Mouse (Mus musculus) intestine, embryonic 14.5 days (tissue): ENCODE data around the gene Tbc1d16. TPM values are rescaled to one million over a fixed set of nuclear protein-coding genes. Genes with fewer than 3 reads are reported as not detected.
"Not testable (repeated sequence)": the region's sequence is repeated elsewhere in the genome, so short reads cannot be mapped to it uniquely, and the experiment has no call there.

Source experiments
- ATAC-seq: fragments of 200-750 bp; cut with Nextera tagmentation; replicated peaks from 2 replicates; pipeline ENCODE4 v1.8.0; 2017; ENCODE audit warnings: low read depth, moderate number of reproducible peaks, moderate TSS enrichment, moderate library complexity; ENCODE audit not compliant: low FRiP score, low TSS enrichment
- DNase-seq: peaks from one replicate; pipeline ENCODE4 v3.0.0-alpha.2; 2018; ENCODE audit warnings: low spot score
- H3K27ac ChIP-seq: fragments of 300-500 bp; sonication (generic); 2 replicates; pipeline ENCODE4 v1.5.1; 2014; ENCODE audit warnings: low read depth, mild to moderate bottlenecking, control low read depth
- H3K27me3 ChIP-seq: fragments of 300-500 bp; sonication (generic); replicated peaks from 2 replicates; pipeline ENCODE4 v1.6.1; 2014; ENCODE audit warnings: low read length, control low read depth; ENCODE audit not compliant: control insufficient read depth, insufficient read depth
- H3K36me3 ChIP-seq: fragments of 300-500 bp; sonication (generic); 2 replicates; pipeline ENCODE4 v1.6.1; 2014; ENCODE audit warnings: low read length, control low read depth; ENCODE audit not compliant: control insufficient read depth, insufficient read depth
- H3K4me1 ChIP-seq: fragments of 300-500 bp; sonication (generic); replicated peaks from 2 replicates; pipeline ENCODE4 v1.6.1; 2014; ENCODE audit warnings: low read length, control low read depth, mixed read lengths; ENCODE audit not compliant: control insufficient read depth, insufficient read depth
- H3K4me2 ChIP-seq: fragments of 300-500 bp; sonication (generic); 2 replicates; pipeline ENCODE4 v1.6.1; 2014; ENCODE audit warnings: low read length
- H3K4me3 ChIP-seq: fragments of 300-500 bp; sonication (generic); 2 replicates; pipeline ENCODE4 v1.5.1; 2014; ENCODE audit warnings: low read depth, low read length, control low read depth, mixed read lengths
- H3K9ac ChIP-seq: fragments of 300-500 bp; sonication (generic); 2 replicates; pipeline ENCODE4 v1.6.1; 2014; ENCODE audit warnings: mild to moderate bottlenecking, low read length
- H3K9me3 ChIP-seq: fragments of 300-500 bp; sonication (generic); 2 replicates; pipeline ENCODE4 v1.6.1; 2016; ENCODE audit warnings: low read length, control low read depth; ENCODE audit not compliant: control insufficient read depth
- WGBS: fragments of 180-500 bp; shearing (Covaris S2); extraction: QIAGEN DNeasy Blood & Tissue Kit; methylation state at CpG from one replicate; pipeline ENCODE4 v1.1.7; 2014; 5-methylcytosine and 5-hydroxymethylcytosine counted together
- polyA plus RNA-seq: library from polyadenylated mRNA; unstranded; fragments of >200 nt; fragmentation: Nextera tagmentation; extraction: Ambion mirVana; gene quantifications from 2 replicates; pipeline ENCODE4 v1.2.1, GENCODE M21; 2014

Tbc1d16 gene
- polyA plus RNA-seq, 1 experiment from 2014 or later = 13.0 TPM

DNA sequence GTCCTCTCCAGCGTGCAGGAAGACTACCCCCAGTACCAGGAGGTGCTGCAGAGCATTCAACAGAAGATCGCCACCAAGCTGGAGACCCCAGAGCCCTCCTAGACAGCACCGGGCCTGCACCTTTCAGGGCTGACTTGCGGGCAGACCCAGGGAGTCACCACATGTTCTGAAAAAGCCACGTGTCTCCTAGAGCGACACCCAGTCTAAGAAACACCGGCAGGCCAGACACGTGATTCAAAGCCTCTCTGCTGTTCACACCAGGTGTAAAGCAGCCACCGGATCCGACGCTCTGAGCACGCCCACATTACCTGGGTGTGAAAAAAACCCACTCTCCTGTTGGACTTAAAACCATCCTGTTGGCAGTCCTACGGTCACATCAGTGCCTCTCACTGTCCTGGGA, 36.1 kb upstream of the Tbc1d16 start:
- H3K27me3 ChIP-seq = no peaks in the 10 kb centered on the region
- H3K9ac ChIP-seq = no peak overlapping the region
- no peaks in the 10 kb centered on the region for H3K36me3 ChIP-seq
- peaks cover 6% of the 10 kb centered on the region; the same call in 1 of the 2 replicates for H3K4me1 ChIP-seq
- ATAC-seq (no peak), DNase-seq (no peak)
- no peaks in the 10 kb centered on the region for H3K9me3 ChIP-seq
- no peak overlapping the region for H3K4me3 ChIP-seq
- no peak overlapping the region for H3K27ac ChIP-seq
- WGBS = 91% methylated on average over 13 of the region's 13 CpGs
- no peak overlapping the region for H3K4me2 ChIP-seq

DNA sequence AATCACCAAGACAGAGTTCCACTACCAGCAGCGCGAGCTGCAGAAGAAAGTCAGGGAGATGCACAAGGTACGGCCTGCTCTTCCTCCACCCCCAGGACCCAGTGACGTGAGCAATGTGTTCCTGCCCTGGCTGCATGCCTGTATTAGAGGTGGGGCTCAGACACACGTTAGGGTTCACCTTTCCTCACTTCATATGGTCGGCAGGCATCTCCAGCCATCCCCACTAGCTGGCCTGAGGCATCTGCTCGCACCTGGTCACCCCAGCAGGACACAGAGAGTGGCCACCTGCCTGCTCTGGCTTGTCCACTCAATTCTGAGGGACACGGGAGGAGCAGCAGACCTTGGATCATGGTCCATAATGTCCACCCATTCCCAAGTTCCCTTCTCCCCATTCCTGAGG, 31.7 kb upstream of the Tbc1d16 start:
- no peak overlapping the region for H3K4me2 ChIP-seq
- no peaks in the 10 kb centered on the region for H3K36me3 ChIP-seq
- ATAC-seq = no peak

DNA sequence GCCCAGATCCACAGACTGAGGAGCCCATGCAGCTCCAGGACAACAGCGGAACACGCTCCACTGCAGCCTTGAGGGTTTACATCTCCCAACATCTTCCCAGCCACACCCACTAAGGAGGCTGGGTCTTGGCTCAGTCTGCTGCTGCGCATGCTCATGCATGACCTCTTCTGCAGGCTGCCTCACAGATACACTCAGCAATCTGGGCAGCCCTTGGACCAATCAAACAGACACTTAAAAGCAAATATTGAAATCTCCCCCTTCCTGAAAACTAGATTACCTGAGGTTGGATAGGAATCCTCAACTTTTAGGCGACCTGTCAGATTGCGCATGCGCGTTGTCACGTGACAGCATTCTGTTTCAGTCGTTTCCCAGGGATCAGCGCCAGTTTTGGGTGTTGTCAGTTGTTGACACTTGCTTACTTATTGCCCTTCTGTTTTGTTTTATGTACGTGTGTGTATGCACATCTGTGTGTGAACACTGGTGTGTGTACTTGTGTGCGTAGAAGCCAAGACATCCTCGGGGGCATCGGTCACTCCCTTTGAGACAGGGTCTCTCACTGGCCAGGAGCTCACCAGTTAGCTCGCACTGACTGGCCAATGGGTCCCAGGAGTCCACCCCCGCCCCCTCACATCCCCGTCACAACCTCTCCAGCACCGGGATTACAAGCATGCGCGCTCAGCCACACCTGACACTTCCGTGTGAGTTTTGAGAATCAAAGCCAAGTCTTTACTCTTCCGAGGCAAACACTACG, 30.4 kb upstream of the Tbc1d16 start:
- no peaks in the 10 kb centered on the region for H3K9me3 ChIP-seq
- H3K4me1 ChIP-seq = no peaks in the 10 kb centered on the region
- peak overlapping the region; percentile 20; the same call in 1 of the 2 replicates for H3K9ac ChIP-seq
- WGBS = 66% methylated on average over 23 of the region's 23 CpGs
- ATAC-seq (peak; percentile 67), DNase-seq (peak; percentile 77)
- H3K27me3 ChIP-seq = no peaks in the 10 kb centered on the region
- H3K36me3 ChIP-seq = no peaks in the 10 kb centered on the region
- peak overlapping the region; percentile 57; the same call in 1 of the 2 replicates for H3K27ac ChIP-seq
- peak overlapping the region; percentile 29 for H3K4me3 ChIP-seq
- peak overlapping the region; percentile 36 for H3K4me2 ChIP-seq

More for the DNA sequence above, 31.7 kb upstream of the Tbc1d16 start:
- Histone ChIP-seq H3K9ac (no peak overlapping the region), H3K27me3 (no peaks in the 10 kb centered on the region), H3K4me1 (no peaks in the 10 kb centered on the region), H3K4me3 (no peak overlapping the region), H3K9me3 (no peaks in the 10 kb centered on the region), H3K27ac (no peak overlapping the region)
- no peak for DNase-seq
- WGBS = 83% methylated on average over 8 of the region's 8 CpGs

DNA sequence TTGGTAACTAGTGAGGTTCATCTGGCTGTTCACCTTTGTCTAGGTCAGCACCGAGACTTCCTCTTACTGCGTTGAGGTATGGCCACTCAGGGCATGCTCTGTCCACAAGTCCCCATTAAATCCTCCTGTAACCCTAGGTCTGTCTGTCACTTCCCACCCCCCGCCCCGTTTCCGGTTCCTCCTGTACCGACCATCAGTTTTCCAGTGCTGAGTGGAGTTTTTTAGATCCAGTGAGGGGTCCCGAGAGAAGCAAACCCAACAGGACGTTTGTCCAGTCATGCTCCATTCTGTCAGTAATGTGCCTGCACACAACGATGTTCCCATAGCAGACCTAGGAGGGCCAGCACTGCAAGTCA, 29.9 kb upstream of the Tbc1d16 start:
- H3K4me3 ChIP-seq = peak overlapping the region; percentile 29
- H3K36me3 ChIP-seq = no peaks in the 10 kb centered on the region
- peak overlapping the region; percentile 57; the same call in 1 of the 2 replicates for H3K27ac ChIP-seq
- no peak for DNase-seq
- H3K9me3 ChIP-seq = no peaks in the 10 kb centered on the region
- ATAC-seq = no peak
- H3K9ac ChIP-seq = no peak overlapping the region
- H3K4me1 ChIP-seq = no peaks in the 10 kb centered on the region
- H3K27me3 ChIP-seq = no peaks in the 10 kb centered on the region
- H3K4me2 ChIP-seq = peak overlapping the region; percentile 36
- WGBS = 53% methylated on average over 9 of the region's 9 CpGs

DNA sequence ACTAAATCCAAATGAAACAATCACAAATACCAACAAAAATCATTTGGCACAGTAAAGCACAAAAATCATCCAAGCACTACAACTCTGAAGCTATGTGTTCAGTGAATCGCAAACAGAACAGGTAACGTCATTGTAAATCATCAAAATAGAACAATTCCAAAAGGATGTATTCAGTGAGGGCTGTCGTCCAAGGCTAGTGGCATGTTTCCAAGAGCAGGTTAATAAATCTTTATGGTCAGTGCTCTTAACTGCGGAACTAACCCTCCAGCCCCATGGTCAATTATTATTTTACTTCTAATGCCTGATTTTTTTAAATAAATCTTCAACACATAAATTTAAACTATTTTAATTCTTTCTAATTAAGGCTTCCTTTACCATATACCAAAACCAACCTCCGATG, 28.3 kb upstream of the Tbc1d16 start:
- DNase-seq, H3K27me3 ChIP-seq, H3K4me2 ChIP-seq, H3K36me3 ChIP-seq, H3K27ac ChIP-seq, H3K4me3 ChIP-seq, H3K4me1 ChIP-seq, H3K9me3 ChIP-seq, ATAC-seq, H3K9ac ChIP-seq: not testable (repeated sequence)
- WGBS = 75% methylated on average over 5 of the region's 5 CpGs

DNA sequence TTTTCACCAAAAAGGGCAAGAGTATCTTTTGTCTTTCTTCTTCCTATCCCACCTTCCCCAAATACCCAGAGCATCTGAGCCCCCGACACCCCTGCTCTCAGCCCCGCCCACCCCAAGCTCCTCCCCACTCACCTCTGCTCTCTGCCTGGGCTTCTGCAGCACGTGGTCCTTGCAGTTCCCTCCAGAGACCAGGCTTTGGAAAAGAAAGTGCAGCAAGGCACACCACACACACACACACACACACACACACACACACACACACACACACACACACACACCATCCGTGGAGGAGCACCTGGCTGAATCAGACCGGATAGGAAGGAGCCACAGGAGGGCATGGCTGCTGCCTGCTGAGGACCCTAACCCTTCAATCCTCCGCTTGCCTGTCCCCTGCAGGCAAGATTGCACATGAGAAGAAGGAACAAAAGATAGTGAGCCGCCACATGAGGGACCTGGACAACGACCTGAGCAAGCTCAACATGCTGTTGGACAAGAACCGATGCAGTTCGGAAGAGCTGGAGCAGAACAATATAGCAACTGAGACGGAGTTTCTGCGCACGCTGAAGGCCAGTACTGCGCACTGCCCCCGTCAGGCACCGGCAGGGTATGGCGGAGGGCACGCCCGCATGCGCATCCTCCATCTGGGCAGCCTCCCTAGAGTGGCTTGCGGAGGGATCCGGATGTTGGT, 24.7 kb upstream of the Tbc1d16 start:
- Histone ChIP-seq H3K9me3 (no peaks in the 10 kb centered on the region), H3K9ac (no peak overlapping the region), H3K27ac (no peak overlapping the region), H3K36me3 (no peaks in the 10 kb centered on the region), H3K4me3 (no peak overlapping the region), H3K27me3 (no peaks in the 10 kb centered on the region), H3K4me2 (peak overlapping the region; percentile 25; the same call in 1 of the 2 replicates), H3K4me1 (peaks cover 6% of the 10 kb centered on the region; the same call in 1 of the 2 replicates)
- peak; percentile 77 for ATAC-seq
- 9% methylated on average over 22 of the region's 22 CpGs for WGBS
- peak; percentile 78 for DNase-seq

DNA sequence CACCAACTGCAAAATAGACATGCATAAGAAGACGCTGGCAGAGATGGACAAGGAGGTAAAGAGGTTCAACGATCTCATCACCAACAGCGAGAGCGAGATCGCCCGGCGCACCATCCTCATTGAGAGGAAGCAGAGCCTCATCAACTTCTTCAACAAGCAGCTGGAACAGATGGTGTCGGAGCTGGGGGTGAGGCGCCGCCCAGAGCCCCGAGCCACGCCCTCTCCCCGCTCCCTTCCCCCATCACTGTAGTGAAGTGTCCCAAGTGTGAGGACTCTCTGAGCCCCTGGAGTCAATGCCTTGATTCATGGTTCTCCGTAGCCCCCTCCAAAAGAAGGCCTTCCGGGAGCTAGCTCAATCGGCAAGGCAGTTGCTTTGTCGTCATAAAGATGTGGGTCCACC, 22.7 kb upstream of the Tbc1d16 start:
- H3K36me3 ChIP-seq = no peaks in the 10 kb centered on the region
- no peaks in the 10 kb centered on the region for H3K9me3 ChIP-seq
- ATAC-seq = no peak
- no peak overlapping the region for H3K4me2 ChIP-seq
- no peak overlapping the region for H3K27ac ChIP-seq
- H3K27me3 ChIP-seq = no peaks in the 10 kb centered on the region
- H3K4me3 ChIP-seq = no peak overlapping the region
- no peak for DNase-seq
- H3K9ac ChIP-seq = no peak overlapping the region
- peaks cover 6% of the 10 kb centered on the region; the same call in 1 of the 2 replicates for H3K4me1 ChIP-seq
- WGBS = 37% methylated on average over 17 of the region's 17 CpGs

DNA sequence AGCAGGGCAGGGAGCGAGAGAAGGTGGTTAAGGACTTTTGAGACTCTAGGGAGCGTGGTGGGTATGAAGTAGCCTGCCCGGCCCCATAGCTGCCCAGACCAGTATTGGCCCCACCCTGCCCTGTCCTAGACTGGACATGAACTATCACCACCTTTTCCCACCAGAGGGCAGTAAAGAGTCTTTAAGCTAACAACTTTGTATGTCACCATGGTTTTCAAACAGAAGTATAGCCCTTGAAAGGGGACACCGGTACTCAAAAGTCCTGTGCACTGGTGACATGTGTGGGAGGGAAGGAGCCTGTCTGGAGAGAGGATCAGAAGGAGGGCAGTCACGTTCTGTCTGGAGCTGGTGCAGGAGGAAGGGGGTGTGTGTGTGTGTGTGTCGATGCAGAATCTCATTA, 20.7 kb upstream of the Tbc1d16 start:
- WGBS = 28% methylated on average over 6 of the region's 6 CpGs
- DNase-seq = peak; percentile 64
- peak; percentile 45; the same call in 1 of the 2 replicates for ATAC-seq

More for the DNA sequence above, 20.7 kb upstream of the Tbc1d16 start:
- H3K4me1 ChIP-seq = peaks cover 6% of the 10 kb centered on the region; the same call in 1 of the 2 replicates
- no peak overlapping the region for H3K4me3 ChIP-seq
- H3K27ac ChIP-seq = no peak overlapping the region
- no peaks in the 10 kb centered on the region for H3K9me3 ChIP-seq
- no peak overlapping the region for H3K9ac ChIP-seq
- no peaks in the 10 kb centered on the region for H3K36me3 ChIP-seq
- no peaks in the 10 kb centered on the region for H3K27me3 ChIP-seq
- H3K4me2 ChIP-seq = no peak overlapping the region
